Mouse (Mus musculus) liver, postnatal 0 days (tissue): Measurements from ENCODE around the gene Invs.

Experiments used
- CTCF ChIP-seq: sonication (generic); IDR thresholded peaks from 2 replicates; pipeline ENCODE4 v1.5.1; 2016; ENCODE audit warnings: antibody characterized with exemption, low read depth
- EP300 ChIP-seq: IDR thresholded peaks from 2 replicates; pipeline ENCODE4 v1.6.1; 2016; ENCODE audit warnings: antibody characterized with exemption, low read depth, mild to moderate bottlenecking

DNA sequence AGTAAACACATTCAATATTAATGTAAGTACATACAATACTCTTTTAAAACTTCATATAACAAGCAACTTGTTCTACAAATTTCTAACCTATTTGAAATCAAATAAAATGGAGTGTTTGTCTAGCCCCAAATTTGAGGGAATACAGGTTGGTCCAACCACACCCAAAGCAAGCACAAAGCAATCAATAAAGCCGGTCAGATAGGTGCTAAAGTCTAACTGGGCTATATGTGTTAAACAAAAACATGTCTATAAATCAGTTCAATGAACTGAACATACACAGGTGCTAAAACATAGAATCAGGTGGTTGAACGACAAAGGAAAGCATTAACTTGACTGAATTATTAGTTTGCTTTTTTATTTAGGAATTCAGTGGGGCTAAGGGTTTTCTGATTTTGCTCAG is 148.5 kb downstream of the Invs start:
- no peak for TF ChIP-seq CTCF
- no peak for TF ChIP-seq EP300
